Mouse (Mus musculus) liver, postnatal 0 days (tissue): ENCODE data around the gene Rab6a. TPM values are rescaled to one million over a fixed set of nuclear protein-coding genes. Genes with fewer than 3 reads are reported as not detected.
A peak's percentile ranks its signal among the peaks of the same experiment; 100 is the strongest.
"Not testable (repeated sequence)": the region's sequence is repeated elsewhere in the genome, so short reads cannot be mapped to it uniquely, and the experiment has no call there.

Source experiments
- ATAC-seq: fragments of 200-750 bp; cut with Nextera tagmentation; 2 replicates; pipeline ENCODE4 v1.8.0; 2017; ENCODE audit warnings: mild to moderate bottlenecking, moderate library complexity
- DNase-seq: peaks from one replicate; pipeline ENCODE4 v3.0.0-alpha.2; 2016
- H3K27ac ChIP-seq: fragments of 300-500 bp; sonication (generic); 2 replicates; pipeline ENCODE4 v1.5.1; 2014; ENCODE audit warnings: antibody characterized with exemption, moderate library complexity, mild to moderate bottlenecking, low read depth
- H3K27me3 ChIP-seq: fragments of 300-500 bp; sonication (generic); 2 replicates; pipeline ENCODE4 v1.6.1; 2014; ENCODE audit warnings: low read length, control low read depth, mixed read lengths; ENCODE audit not compliant: insufficient read depth
- H3K36me3 ChIP-seq: fragments of 300-500 bp; sonication (generic); replicated peaks from 2 replicates; pipeline ENCODE4 v1.6.1; 2014; ENCODE audit warnings: mild to moderate bottlenecking, control low read depth, low read length, moderate library complexity, mixed read lengths; ENCODE audit not compliant: insufficient read depth
- H3K4me1 ChIP-seq: fragments of 300-500 bp; sonication (generic); 2 replicates; pipeline ENCODE4 v1.6.1; 2014; ENCODE audit warnings: antibody characterized with exemption, mild to moderate bottlenecking, control low read depth; ENCODE audit not compliant: insufficient read depth
- H3K4me2 ChIP-seq: fragments of 300-500 bp; sonication (generic); 2 replicates; pipeline ENCODE4 v1.6.1; 2014; ENCODE audit warnings: low read depth, mild to moderate bottlenecking, low read length, moderate library complexity, mixed read lengths
- H3K4me3 ChIP-seq: fragments of 300-500 bp; sonication (generic); 2 replicates; pipeline ENCODE4 v1.5.1; 2014; ENCODE audit warnings: low read depth, low read length
- H3K9ac ChIP-seq: fragments of 300-500 bp; sonication (generic); replicated peaks from 2 replicates; pipeline ENCODE4 v1.6.1; 2014; ENCODE audit warnings: mild to moderate bottlenecking, moderate library complexity
- H3K9me3 ChIP-seq: fragments of 300-500 bp; sonication (generic); 2 replicates; pipeline ENCODE4 v1.6.1; 2016; ENCODE audit warnings: mild to moderate bottlenecking, control low read depth, low read length, mixed read lengths
- CTCF ChIP-seq: sonication (generic); IDR thresholded peaks from 2 replicates; pipeline ENCODE4 v1.5.1; 2016; ENCODE audit warnings: antibody characterized with exemption, low read depth
- EP300 ChIP-seq: IDR thresholded peaks from 2 replicates; pipeline ENCODE4 v1.6.1; 2016; ENCODE audit warnings: antibody characterized with exemption, low read depth, mild to moderate bottlenecking
- WGBS: fragments of 180-500 bp; shearing (Covaris S2); extraction: QIAGEN DNeasy Blood & Tissue Kit; methylation state at CpG from one replicate; pipeline ENCODE4 v1.1.7; 2014; ENCODE audit not compliant: insufficient replicate concordance; 5-methylcytosine and 5-hydroxymethylcytosine counted together
- polyA plus RNA-seq: library from polyadenylated mRNA; unstranded; fragments of >200 nt; fragmentation: Nextera tagmentation; extraction: Ambion mirVana; gene quantifications from 2 replicates; pipeline ENCODE4 v1.2.1, GENCODE M21; 2015

Gene Rab6a
- polyA plus RNA-seq, result 44.8 and 51.0 TPM in 2 replicates

GRCm38 (mm10) chr7:100607214-100608129 lies at the start of gene Rab6a:
TSS of gene Rab6a (plus strand) at chr7:100607410.
- H3K4me3 ChIP-seq, result peak within 1 kb of the TSS; percentile 99
- no peaks in the 10 kb centered on the region for H3K36me3 ChIP-seq
- under 1% methylated on average over 98 of the region's 105 CpGs for WGBS
- H3K27me3 ChIP-seq, result no peaks in the 10 kb centered on the region
- no peaks in the 10 kb centered on the region for H3K9me3 ChIP-seq
- ATAC-seq (peak; percentile 93), DNase-seq (peak; percentile 97)
- H3K4me1 ChIP-seq, result peaks cover 14% of the 10 kb centered on the region
- H3K9ac ChIP-seq, result peak within 1 kb of the TSS; percentile 100
- peak within 1 kb of the TSS; percentile 100 for H3K27ac ChIP-seq
- peak within 1 kb of the TSS; percentile 93 for H3K4me2 ChIP-seq
- TF ChIP-seq CTCF (peak; percentile 35), EP300 (no peak)

GRCm38 (mm10) chr7:100559331-100559730 lies 47.9 kb upstream of the Rab6a start:
- Histone ChIP-seq H3K4me2 (peak overlapping the region; percentile 40), H3K9me3 (no peaks in the 10 kb centered on the region), H3K4me3 (no peak overlapping the region), H3K4me1 (peaks cover 14% of the 10 kb centered on the region), H3K9ac (no peak overlapping the region), H3K27ac (no peak overlapping the region), H3K36me3 (peaks cover 3% of the 10 kb centered on the region), H3K27me3 (no peaks in the 10 kb centered on the region)
- 60% methylated on average over 4 of the region's 4 CpGs for WGBS
- peak; percentile 71; the same call in 1 of the 2 replicates for TF ChIP-seq EP300
- no peak for TF ChIP-seq CTCF
- DNase-seq (no peak), ATAC-seq (0 out of 2 replicates have a peak, but pooled peaks have one; percentile 8)

DNA sequence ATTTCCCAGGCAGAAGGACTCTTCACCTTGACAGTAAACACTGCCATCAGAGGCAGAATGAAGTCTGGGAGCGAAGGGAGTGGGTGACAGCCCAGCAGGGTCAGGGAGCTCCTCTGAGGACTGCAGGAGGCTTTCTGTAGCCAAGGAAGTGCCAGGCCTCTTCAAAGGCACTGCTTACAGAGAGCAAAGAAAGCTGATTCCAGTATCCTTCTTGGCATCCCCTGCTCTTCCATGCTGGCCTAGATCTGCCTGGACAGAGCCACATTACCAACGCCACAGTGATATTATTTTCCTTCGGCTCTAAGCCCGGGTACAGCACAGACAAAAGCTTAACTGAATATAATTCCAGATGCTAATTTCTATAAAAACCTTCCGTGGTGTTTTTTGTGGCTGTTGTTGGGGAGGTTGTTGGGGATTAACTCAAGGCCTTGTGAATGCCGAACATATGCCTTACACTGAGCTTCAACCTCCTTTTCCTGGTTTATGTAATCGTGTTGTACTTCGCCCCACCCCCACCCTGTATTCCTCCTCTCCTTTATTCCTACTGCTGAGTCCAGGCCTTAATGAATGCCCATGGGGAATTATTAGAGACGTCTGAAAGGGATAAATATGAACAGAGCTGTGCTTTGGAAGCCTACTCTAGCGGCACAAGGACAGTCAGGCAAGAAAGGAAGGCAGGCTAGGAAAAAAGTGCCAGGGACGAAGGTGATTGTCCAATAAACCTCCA lies 45.2 kb upstream of the Rab6a start:
- H3K9me3 ChIP-seq, result no peaks in the 10 kb centered on the region
- no peak overlapping the region for H3K4me2 ChIP-seq
- H3K27me3 ChIP-seq, result no peaks in the 10 kb centered on the region
- ATAC-seq (no peak), DNase-seq (no peak)
- 79% methylated on average over 11 of the region's 11 CpGs for WGBS
- no peak for TF ChIP-seq CTCF
- TF ChIP-seq EP300, result no peak
- no peak overlapping the region for H3K27ac ChIP-seq
- no peak overlapping the region for H3K9ac ChIP-seq
- peaks cover 5% of the 10 kb centered on the region; the same call in 1 of the 2 replicates for H3K4me1 ChIP-seq
- no peak overlapping the region for H3K4me3 ChIP-seq
- H3K36me3 ChIP-seq, result 0 out of 2 replicates have a peak, but pooled peaks cover 4% of the 10 kb centered on the region

DNA sequence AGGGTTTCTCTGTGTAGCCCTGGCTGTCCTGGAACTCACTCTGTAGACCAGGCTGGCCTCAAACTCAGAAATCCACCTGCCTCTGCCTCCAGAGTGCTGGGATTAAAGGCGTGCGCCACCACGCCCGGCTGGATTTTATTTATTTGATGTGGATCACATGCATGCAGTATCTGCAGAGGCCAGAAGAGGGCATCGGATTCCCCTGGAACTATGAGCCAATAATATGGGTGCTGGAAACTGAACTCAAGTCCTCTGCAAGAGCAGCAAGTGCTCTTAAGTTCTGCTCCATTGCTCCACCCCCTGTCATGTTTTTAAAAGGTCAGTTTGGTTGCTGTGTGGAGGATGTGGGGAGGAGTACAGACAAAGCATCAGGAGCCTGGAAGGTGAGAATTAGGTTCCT lies 40.0 kb upstream of the Rab6a start:
- not testable (repeated sequence) for DNase-seq

GRCm38 (mm10) chr7:100569907-100570306 lies 37.3 kb upstream of the Rab6a start:
- TF ChIP-seq CTCF, result peak; percentile 29
- TF ChIP-seq EP300, result peak; percentile 58; the same call in 1 of the 2 replicates
- no peak for DNase-seq
- H3K27ac ChIP-seq, result peak overlapping the region; percentile 67; the same call in 1 of the 2 replicates
- H3K4me1 ChIP-seq, result peaks cover 20% of the 10 kb centered on the region
- H3K4me3 ChIP-seq, result no peak overlapping the region
- no peaks in the 10 kb centered on the region for H3K9me3 ChIP-seq
- 0 out of 2 replicates have a peak, but pooled peaks have one; percentile 24 for ATAC-seq
- no peaks in the 10 kb centered on the region for H3K27me3 ChIP-seq
- no peak overlapping the region for H3K9ac ChIP-seq
- H3K36me3 ChIP-seq, result peaks cover 10% of the 10 kb centered on the region; the same call in 1 of the 2 replicates
- H3K4me2 ChIP-seq, result 0 out of 2 replicates have a peak overlapping the region, but pooled peaks have one; percentile 26

More for the DNA sequence above, 40.0 kb upstream of the Rab6a start:
- H3K4me2 ChIP-seq, H3K27ac ChIP-seq, ATAC-seq, H3K9me3 ChIP-seq, H3K4me3 ChIP-seq, H3K27me3 ChIP-seq, H3K9ac ChIP-seq: not testable (repeated sequence)
- TF ChIP-seq CTCF, result peak; percentile 51
- H3K36me3 ChIP-seq, result peaks cover 12% of the 10 kb centered on the region; the same call in 1 of the 2 replicates
- WGBS, result 83% methylated on average over 5 of the region's 5 CpGs
- peaks cover 18% of the 10 kb centered on the region for H3K4me1 ChIP-seq
